Comparison of ENCODE assay signal across 10 mouse cellular contexts in the genomic region with DNA sequence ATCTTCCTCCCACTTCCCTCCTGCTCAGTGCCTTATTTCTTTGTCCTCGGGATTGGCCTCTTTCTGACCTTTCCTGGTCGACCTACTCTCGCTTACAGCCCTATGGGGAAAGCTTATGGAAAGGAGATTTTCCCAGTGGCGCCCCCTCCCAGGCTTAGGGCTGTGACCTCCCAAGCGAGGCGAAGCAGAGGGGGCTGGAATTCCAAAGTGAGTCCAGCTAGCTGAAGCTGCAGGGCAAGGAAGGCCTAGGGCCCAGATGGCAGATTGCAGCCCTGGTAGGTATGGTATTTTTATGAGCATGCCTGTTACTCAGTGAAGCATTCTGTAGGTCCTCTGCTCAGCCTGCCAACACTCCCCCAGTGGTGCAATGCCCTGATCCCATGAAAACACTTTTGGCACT. TPM values are rescaled to one million over a fixed set of nuclear protein-coding genes. Genes with fewer than 3 reads are reported as not detected.
DNase-seq lines count a peak whose midpoint lies in the region; ATAC-seq lines count a peak whose summit lies in the region.
"Had no signal": no experiment of that assay in that cellular context is flagged by ENCODE, and none has a peak within 500 bp of the region (broad histone marks: within the 10 kb centered on the region; RNA-seq: fewer than 3 reads in every experiment).

No protein-coding gene starts in this region.

- no peaks in the 10 kb centered on the region for H3K36me3 ChIP-seq in forebrain, embryonic 10.5 days (replicated peaks)
- H3K36me3 ChIP-seq in midbrain, embryonic 15.5 days (replicated peaks) = no peaks in the 10 kb centered on the region
- H3K36me3 ChIP-seq: lung, embryonic 15.5 days had no signal

- H3K9ac ChIP-seq in midbrain, embryonic 15.5 days = no peak overlapping the region; the same call in 1 of the 2 replicates
- H3K9ac ChIP-seq: lung, embryonic 15.5 days had no signal

- ATAC-seq in midbrain, embryonic 15.5 days (replicated peaks) = peak; percentile 18
- ATAC-seq in frontal cortex, adult (ENCODE audit: low TSS enrichment) = no peak

- no peak overlapping the region for H3K27ac ChIP-seq in forebrain, embryonic 10.5 days
- peak overlapping the region; percentile 81 for H3K27ac ChIP-seq in midbrain, embryonic 15.5 days
- H3K27ac ChIP-seq: lung, embryonic 15.5 days had no signal

- H3K9me3 ChIP-seq in forebrain, embryonic 10.5 days = no peaks in the 10 kb centered on the region
- H3K9me3 ChIP-seq in midbrain, embryonic 15.5 days = no peaks in the 10 kb centered on the region
- H3K9me3 ChIP-seq: lung, embryonic 15.5 days had no signal

- DNase-seq in adipocyte (ENCODE audit: low spot score) = peak; percentile 7
- DNase-seq in forebrain, embryonic 10.5 days (ENCODE audit: extremely low spot score, low spot score) = no peak
- DNase-seq in kidney, adult 8-10 months = peak; percentile 18 to 66
- no peak for DNase-seq in urinary bladder, postnatal 10 days (ENCODE audit: low spot score)
- no peak for DNase-seq in lung, postnatal 36 days
- DNase-seq: layer of hippocampus, adult 9-11 months; right cerebral cortex, adult 18-20 months had no signal

- H3K4me3 ChIP-seq in forebrain, embryonic 10.5 days = peak overlapping the region; percentile 55; the same call in 1 of the 2 replicates
- H3K4me3 ChIP-seq in midbrain, embryonic 15.5 days = peak overlapping the region; percentile 60

- WGBS in forebrain, embryonic 10.5 days = 13% methylated on average over 6 of the region's 6 CpGs
- WGBS in midbrain, embryonic 15.5 days = 20% methylated on average over 6 of the region's 6 CpGs

- peaks cover 55% of the 10 kb centered on the region for H3K27me3 ChIP-seq in forebrain, embryonic 10.5 days (ENCODE audit: poor library complexity, severe bottlenecking)
- no peaks in the 10 kb centered on the region for H3K27me3 ChIP-seq in midbrain, embryonic 15.5 days (replicated peaks)

- H3K4me2 ChIP-seq in midbrain, embryonic 15.5 days = peak overlapping the region; percentile 57

- peaks cover 19% of the 10 kb centered on the region for H3K4me1 ChIP-seq in forebrain, embryonic 10.5 days
- peaks cover 22% of the 10 kb centered on the region for H3K4me1 ChIP-seq in midbrain, embryonic 15.5 days
- H3K4me1 ChIP-seq: lung, embryonic 15.5 days had no signal

RNA-seq across cellular contexts. Expression of gene Avpr2, which starts 10.4 kb away (rescaled TPM):
- 0.16 TPM in 1 of 2 replicates, not detected in the other for polyA plus RNA-seq in forebrain, embryonic 10.5 days (2016; fragmentation: Nextera tagmentation; extraction: Ambion mirVana)
- polyA plus RNA-seq in midbrain, embryonic 15.5 days (2015; fragmentation: Nextera tagmentation; extraction: Ambion mirVana) = 0.17 and 0.30 TPM in 2 replicates

RNA-seq across cellular contexts. Expression of gene L1cam, which starts 14.4 kb away (rescaled TPM):
- polyA plus RNA-seq in forebrain, embryonic 10.5 days (2016; fragmentation: Nextera tagmentation; extraction: Ambion mirVana) = 3.0 and 5.0 TPM in 2 replicates
- 98.6 and 120 TPM in 2 replicates for polyA plus RNA-seq in midbrain, embryonic 15.5 days (2015; fragmentation: Nextera tagmentation; extraction: Ambion mirVana)

RNA-seq across cellular contexts. Expression of gene Arhgap4, which starts 40.2 kb away (rescaled TPM):
- 2.0 and 3.2 TPM in 2 replicates for polyA plus RNA-seq in forebrain, embryonic 10.5 days (2016; fragmentation: Nextera tagmentation; extraction: Ambion mirVana)
- polyA plus RNA-seq in midbrain, embryonic 15.5 days (2015; fragmentation: Nextera tagmentation; extraction: Ambion mirVana) = 4.0 and 4.6 TPM in 2 replicates

RNA-seq across cellular contexts. Expression of gene Naa10, which starts 40.3 kb away (rescaled TPM):
- 171 and 175 TPM in 2 replicates for polyA plus RNA-seq in forebrain, embryonic 10.5 days (2016; fragmentation: Nextera tagmentation; extraction: Ambion mirVana)
- polyA plus RNA-seq in midbrain, embryonic 15.5 days (2015; fragmentation: Nextera tagmentation; extraction: Ambion mirVana) = 84.8 and 86.9 TPM in 2 replicates

RNA-seq across cellular contexts. Expression of gene Renbp, which starts 49.2 kb away (rescaled TPM):
- 17.3 and 18.7 TPM in 2 replicates for polyA plus RNA-seq in forebrain, embryonic 10.5 days (2016; fragmentation: Nextera tagmentation; extraction: Ambion mirVana)
- 10.9 and 11.1 TPM in 2 replicates for polyA plus RNA-seq in midbrain, embryonic 15.5 days (2015; fragmentation: Nextera tagmentation; extraction: Ambion mirVana)

Comparison
In these comparisons a context has a peak if more than half of its experiments do, and no peak if none do; other contexts are left out.
1. DNase-seq: peak in adipocyte (single experiment) and kidney, adult 8-10 months (2 of 2); none in forebrain, embryonic 10.5 days (single experiment), urinary bladder, postnatal 10 days (single experiment) and lung, postnatal 36 days (single experiment).
2. RNA of gene L1cam, which starts 14.4 kb away (polyA plus RNA-seq): 98.6 to 120 TPM in midbrain, embryonic 15.5 days; 3.0 to 5.0 TPM in forebrain, embryonic 10.5 days; every median in the first group is over 10 times any median in the second.